Mouse (Mus musculus) midbrain, embryonic 16.5 days (tissue): ENCODE measurements around the gene Klhl36. TPM values are rescaled to one million over a fixed set of nuclear protein-coding genes. Genes with fewer than 3 reads are reported as not detected.

Experiments
- ATAC-seq: fragments of 200-750 bp; cut with Nextera tagmentation; 2 replicates; pipeline ENCODE4 v1.8.0; 2017; ENCODE audit warnings: moderate TSS enrichment
- H3K27ac ChIP-seq: fragments of 300-500 bp; sonication (generic); 2 replicates; pipeline ENCODE4 v1.5.1; 2014; ENCODE audit warnings: mild to moderate bottlenecking, low read length, mixed read lengths
- H3K27me3 ChIP-seq: fragments of 300-500 bp; sonication (generic); 2 replicates; pipeline ENCODE4 v1.6.1; 2014; ENCODE audit warnings: low read depth, low read length, mixed read lengths; ENCODE audit not compliant: control insufficient read depth, insufficient read depth
- H3K36me3 ChIP-seq: fragments of 300-500 bp; sonication (generic); 2 replicates; pipeline ENCODE4 v1.6.1; 2014; ENCODE audit warnings: mild to moderate bottlenecking, low read length, moderate library complexity, mixed read lengths; ENCODE audit not compliant: control insufficient read depth, insufficient read depth
- H3K4me1 ChIP-seq: fragments of 300-500 bp; sonication (generic); 2 replicates; pipeline ENCODE4 v1.6.1; 2014; ENCODE audit warnings: mild to moderate bottlenecking, low read length, mixed read lengths; ENCODE audit not compliant: control insufficient read depth, insufficient read depth
- H3K4me2 ChIP-seq: fragments of 300-500 bp; sonication (generic); 2 replicates; pipeline ENCODE4 v1.6.1; 2014; ENCODE audit warnings: mild to moderate bottlenecking, low read length, mixed read lengths
- H3K4me3 ChIP-seq: fragments of 300-500 bp; sonication (generic); 2 replicates; pipeline ENCODE4 v1.5.1; 2014; ENCODE audit warnings: low read depth, mild to moderate bottlenecking, low read length, moderate library complexity, mixed read lengths
- H3K9ac ChIP-seq: fragments of 300-500 bp; sonication (generic); 2 replicates; pipeline ENCODE4 v1.6.1; 2014; ENCODE audit warnings: low read depth, low read length, mixed read lengths
- H3K9me3 ChIP-seq: fragments of 300-500 bp; sonication (generic); replicated peaks from 2 replicates; pipeline ENCODE4 v1.6.1; 2014; ENCODE audit warnings: mild to moderate bottlenecking, low read length, mixed read lengths; ENCODE audit not compliant: control insufficient read depth, poor library complexity, severe bottlenecking
- whole genome bisulfite sequencing: fragments of 180-500 bp; shearing (Covaris S2); extraction: QIAGEN DNeasy Blood & Tissue Kit; methylation state at CpG from one replicate; pipeline ENCODE4 v1.1.7; 2014; 5-methylcytosine and 5-hydroxymethylcytosine counted together
- polyA plus RNA-seq: library from polyadenylated mRNA; unstranded; fragments of >200 nt; fragmentation: Nextera tagmentation; extraction: Ambion mirVana; gene quantifications from 2 replicates; pipeline ENCODE4 v1.2.1, GENCODE M21; 2015

The Klhl36 gene
- polyA plus RNA-seq, 1 experiment from 2014 or later: 18.5 TPM

DNA sequence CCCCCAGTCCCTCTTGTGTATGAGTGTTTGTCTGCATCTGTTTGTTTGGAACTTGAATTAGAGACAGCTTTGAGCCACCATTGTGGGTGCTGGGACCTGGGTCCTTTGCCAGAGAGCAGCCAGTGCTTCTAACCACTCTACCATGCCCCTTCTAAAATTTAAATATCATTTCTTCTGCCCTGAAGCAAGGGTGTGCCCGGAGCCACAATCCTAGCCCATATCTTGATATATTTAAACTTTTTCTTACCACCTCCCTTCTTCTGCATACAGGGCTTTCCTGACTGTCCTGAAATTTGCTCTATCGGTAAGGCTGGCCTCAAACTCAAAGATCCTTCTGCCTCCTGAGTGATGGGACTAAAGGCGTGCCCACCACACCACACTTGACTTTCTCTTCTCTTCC is 55.3 kb downstream of the Klhl36 start:
- no peaks in the 10 kb centered on the region for H3K9me3 ChIP-seq
- H3K4me1 ChIP-seq: peaks cover 27% of the 10 kb centered on the region
- no peak overlapping the region for H3K27ac ChIP-seq
- WGBS: 94% methylated on average over 3 of the region's 3 CpGs
- no peak overlapping the region for H3K4me2 ChIP-seq
- no peaks in the 10 kb centered on the region for H3K36me3 ChIP-seq
- H3K27me3 ChIP-seq: no peaks in the 10 kb centered on the region
- ATAC-seq: no peak
- H3K9ac ChIP-seq: no peak overlapping the region
- H3K4me3 ChIP-seq: no peak overlapping the region

DNA sequence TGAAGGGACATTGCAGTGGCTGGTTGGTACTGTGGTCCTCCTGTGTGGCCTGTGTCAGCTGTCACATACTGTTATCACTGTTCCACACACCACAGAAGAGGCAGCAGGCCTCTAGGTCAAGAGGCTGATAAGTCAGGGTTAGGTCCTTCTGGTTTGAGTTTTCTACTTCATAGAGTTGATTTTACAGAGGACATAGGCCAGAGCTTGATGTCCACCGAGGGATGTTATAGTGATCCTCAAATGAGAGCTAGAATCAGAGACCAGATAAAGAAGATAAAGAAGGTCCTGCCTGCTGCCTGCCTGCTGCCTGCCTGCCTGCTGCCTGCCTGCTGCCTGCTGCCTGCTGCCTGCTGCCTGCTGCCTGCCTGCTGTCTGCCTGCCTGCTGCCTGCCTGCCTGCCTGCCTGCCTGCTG is 56.1 kb downstream of the Klhl36 start:
- no peak for ATAC-seq
- Histone ChIP-seq H3K9ac (no peak overlapping the region), H3K4me3 (no peak overlapping the region), H3K27me3 (no peaks in the 10 kb centered on the region), H3K36me3 (no peaks in the 10 kb centered on the region), H3K9me3 (no peaks in the 10 kb centered on the region), H3K4me2 (no peak overlapping the region), H3K4me1 (peaks cover 20% of the 10 kb centered on the region), H3K27ac (no peak overlapping the region)
- WGBS: 80% methylated on average over 1 of the region's 1 CpGs

DNA sequence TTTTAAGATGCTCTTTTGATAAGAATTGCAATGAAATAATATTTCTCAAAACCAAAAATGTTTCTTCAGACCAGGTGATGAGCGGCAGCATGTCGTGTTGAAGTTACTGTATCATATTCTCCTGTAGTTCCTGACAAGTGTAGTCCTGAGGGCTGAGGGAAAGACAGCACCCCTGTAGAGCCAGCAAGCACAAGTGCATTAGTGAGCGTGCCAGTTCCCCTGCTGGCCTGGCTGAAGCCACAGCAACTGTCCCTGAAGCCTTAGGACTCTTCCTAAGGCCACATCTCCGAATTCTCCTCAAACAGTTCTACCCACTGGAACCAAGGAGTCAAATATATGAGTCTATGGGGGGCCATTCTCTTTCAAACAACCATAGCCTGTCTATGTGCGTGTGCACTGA is 61.2 kb downstream of the Klhl36 start:
- no peaks in the 10 kb centered on the region for H3K36me3 ChIP-seq
- no peak overlapping the region for H3K9ac ChIP-seq
- H3K4me3 ChIP-seq: no peak overlapping the region
- no peaks in the 10 kb centered on the region for H3K9me3 ChIP-seq
- H3K4me2 ChIP-seq: no peak overlapping the region
- WGBS: 73% methylated on average over 5 of the region's 5 CpGs
- no peaks in the 10 kb centered on the region for H3K27me3 ChIP-seq
- no peak overlapping the region for H3K27ac ChIP-seq
- no peaks in the 10 kb centered on the region for H3K4me1 ChIP-seq
- no peak for ATAC-seq

DNA sequence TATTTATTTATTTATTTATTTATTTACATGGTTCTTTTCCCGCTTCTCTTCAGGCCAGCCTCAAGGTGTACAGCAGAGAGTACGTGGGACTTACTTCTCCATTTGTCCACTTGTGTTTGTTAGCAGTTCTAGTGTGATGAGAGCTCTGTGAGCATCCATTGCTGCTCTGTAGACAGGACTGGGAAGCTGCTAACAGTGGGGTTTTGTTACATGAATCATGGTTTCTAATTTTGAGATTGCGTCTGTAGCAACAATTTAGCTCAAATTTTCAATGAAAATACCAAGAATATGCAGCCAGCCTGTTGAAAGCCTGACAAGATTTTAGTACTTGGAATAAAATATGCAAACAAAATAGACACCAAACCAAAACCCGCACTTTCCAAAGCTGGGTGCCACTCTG is 63.4 kb downstream of the Klhl36 start:
- H3K4me2 ChIP-seq: no peak overlapping the region
- H3K4me3 ChIP-seq: no peak overlapping the region
- no peak overlapping the region for H3K9ac ChIP-seq
- H3K36me3 ChIP-seq: no peaks in the 10 kb centered on the region
- H3K27ac ChIP-seq: no peak overlapping the region
- peaks cover 3% of the 10 kb centered on the region; the same call in 1 of the 2 replicates for H3K4me1 ChIP-seq
- no peak for ATAC-seq
- WGBS: 89% methylated on average over 4 of the region's 4 CpGs
- no peaks in the 10 kb centered on the region for H3K9me3 ChIP-seq
- no peaks in the 10 kb centered on the region for H3K27me3 ChIP-seq

DNA sequence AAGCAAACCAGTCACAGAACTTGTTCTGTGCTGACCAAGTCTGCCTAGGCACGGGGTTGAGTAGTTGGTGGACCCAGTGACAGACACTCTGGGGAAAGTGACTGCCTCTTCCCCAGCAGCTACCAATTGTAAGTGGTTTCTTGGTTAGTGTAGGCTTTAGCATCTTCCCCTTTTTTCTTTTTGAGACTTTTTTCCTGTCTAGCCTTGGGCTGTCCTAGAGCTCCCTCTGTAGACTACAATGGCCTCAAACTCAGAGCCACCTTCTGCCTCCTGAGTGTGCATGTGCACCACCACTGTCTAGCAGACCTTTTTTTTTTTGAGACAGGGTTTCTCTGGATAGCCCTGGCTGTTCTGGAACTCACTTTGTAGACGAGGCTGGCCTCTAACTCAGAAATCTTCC is 64.4 kb downstream of the Klhl36 start:
- Histone ChIP-seq H3K9me3 (no peaks in the 10 kb centered on the region), H3K4me2 (no peak overlapping the region), H3K9ac (no peak overlapping the region), H3K36me3 (no peaks in the 10 kb centered on the region), H3K27me3 (no peaks in the 10 kb centered on the region), H3K27ac (no peak overlapping the region), H3K4me3 (no peak overlapping the region), H3K4me1 (peaks cover 3% of the 10 kb centered on the region; the same call in 1 of the 2 replicates)
- no peak for ATAC-seq
- 84% methylated on average over 2 of the region's 2 CpGs for WGBS

Other genes with a start within 250 kb of the Klhl36 start
- gene Adad2, start 249.5 kb upstream of the Klhl36 start, polyA plus RNA-seq: 0.10 and 0.19 TPM in 2 replicates
- gene Kcng4, start 226.6 kb upstream of the Klhl36 start, polyA plus RNA-seq: 0.26 and 1.6 TPM in 2 replicates
- gene Wfdc1, start 195.9 kb upstream of the Klhl36 start, polyA plus RNA-seq: 6.0 and 6.3 TPM in 2 replicates
- 0.18 and 0.20 TPM in 2 replicates for gene Atp2c2, start 162.3 kb upstream of the Klhl36 start, polyA plus RNA-seq
- gene Tldc1, start 83.8 kb upstream of the Klhl36 start, polyA plus RNA-seq: 10.9 and 12.2 TPM in 2 replicates
- 126 and 139 TPM in 2 replicates for gene Cotl1, start 21.7 kb upstream of the Klhl36 start, polyA plus RNA-seq
- gene Usp10, start 48.1 kb downstream of the Klhl36 start, polyA plus RNA-seq: 139 and 140 TPM in 2 replicates
- 6.4 and 7.5 TPM in 2 replicates for gene Gm20388, start 48.6 kb downstream of the Klhl36 start, polyA plus RNA-seq
- gene Crispld2, start 130.2 kb downstream of the Klhl36 start, polyA plus RNA-seq: 2.0 and 2.4 TPM in 2 replicates
- 27.8 and 29.5 TPM in 2 replicates for gene Zdhhc7, start 239.2 kb downstream of the Klhl36 start, polyA plus RNA-seq